Mouse (Mus musculus) lung, adult 2 months (tissue): Measurements from ENCODE around the gene Fam198b. TPM values are rescaled to one million over a fixed set of nuclear protein-coding genes. Genes with fewer than 3 reads are reported as not detected.

Experiments
- DNase-seq: peaks from one replicate; pipeline ENCODE4 v3.0.0; 2022
- H3K4me1 ChIP-seq: fragments of 200-500 bp; 2 replicates; pipeline ENCODE4 v1.6.1; 2011; ENCODE audit warnings: low read length; ENCODE audit not compliant: control insufficient read depth, insufficient read depth
- H3K4me3 ChIP-seq: fragments of 200-500 bp; replicated peaks from 2 replicates; pipeline ENCODE3; 2011; ENCODE audit warnings: low read depth, mild to moderate bottlenecking, control low read depth, low read length; ENCODE audit errors: extremely low read depth
- CTCF ChIP-seq: fragments of 200-500 bp; IDR thresholded peaks from 2 replicates; pipeline ENCODE4 v1.5.1; 2011; ENCODE audit warnings: mild to moderate bottlenecking, low read length, control low read depth; ENCODE audit not compliant: insufficient read depth
- POLR2A ChIP-seq: fragments of 200-500 bp; IDR thresholded peaks from 2 replicates; pipeline ENCODE4 v1.6.1; 2011; ENCODE audit warnings: low read depth, mild to moderate bottlenecking, control low read depth, low read length, borderline replicate concordance; ENCODE audit errors: extremely low read depth
- WGBS: fragments of 180-500 bp; shearing (Covaris S2); methylation state at CpG from one replicate; pipeline ENCODE4 v1.1.7; 2018; 5-methylcytosine and 5-hydroxymethylcytosine counted together
- polyA plus RNA-seq: library from polyadenylated mRNA; depleted of rRNA; stranded (reverse); fragments of >200 nt; gene quantifications from 2 replicates; pipeline ENCODE4 v1.2.3, GENCODE M21; 2012; rRNA removed

The Fam198b gene
- polyA plus RNA-seq, 1 experiment, result 20.3 TPM

DNA sequence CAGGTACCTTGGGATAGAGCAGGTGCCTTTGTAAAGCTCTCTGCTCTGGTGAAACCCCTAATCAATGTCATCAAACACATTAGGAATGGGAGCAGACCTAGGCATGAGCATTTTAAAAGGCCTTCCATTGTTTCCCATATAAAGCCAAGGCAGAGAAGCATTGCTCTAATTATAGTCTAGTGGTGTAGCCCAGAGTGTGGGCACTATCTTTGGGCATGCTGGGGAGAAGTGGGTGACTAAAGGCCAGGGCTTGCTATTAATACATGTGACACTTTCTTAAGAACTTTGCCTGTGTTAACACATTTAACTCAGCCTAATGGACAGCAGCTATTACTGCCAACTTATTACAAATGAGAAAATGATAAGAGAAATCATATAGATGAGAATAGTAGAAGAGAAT lies 106.1 kb downstream of the Fam198b start:
- no peak for DNase-seq
- TF ChIP-seq POLR2A (no peak), CTCF (no peak)
- H3K4me1 ChIP-seq, result peaks cover 5% of the 10 kb centered on the region
- H3K4me3 ChIP-seq, result no peak overlapping the region

DNA sequence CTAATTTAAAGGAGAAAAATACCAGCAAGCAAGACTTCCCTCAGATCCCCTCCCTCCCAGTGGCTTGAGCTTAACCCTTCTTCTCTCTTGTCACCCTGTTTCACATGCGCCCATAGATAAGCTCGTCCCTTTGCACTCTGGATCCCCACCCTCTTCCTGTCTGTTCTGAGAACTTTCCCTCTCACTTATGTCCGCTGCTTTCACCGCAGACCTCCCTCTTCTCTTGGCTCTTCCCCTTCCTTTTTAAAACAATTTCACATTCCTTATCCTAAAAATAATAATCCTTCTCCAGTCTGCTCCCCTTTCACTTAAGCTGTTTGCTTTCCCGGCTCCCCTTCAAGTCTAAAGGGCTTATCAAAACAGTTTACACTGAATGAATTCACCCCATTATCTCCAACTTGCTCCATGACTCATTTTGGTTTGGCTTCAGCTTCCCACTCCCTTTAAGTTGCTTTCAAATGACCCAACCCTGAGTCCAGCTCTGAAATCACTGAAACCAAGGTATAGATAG lies 109.8 kb downstream of the Fam198b start:
- WGBS, result 10% methylated on average over 5 of the region's 5 CpGs
- no peak for TF ChIP-seq POLR2A
- no peak for TF ChIP-seq CTCF
- Histone ChIP-seq H3K4me1 (peaks cover 5% of the 10 kb centered on the region), H3K4me3 (no peak overlapping the region)
- DNase-seq, result no peak

DNA sequence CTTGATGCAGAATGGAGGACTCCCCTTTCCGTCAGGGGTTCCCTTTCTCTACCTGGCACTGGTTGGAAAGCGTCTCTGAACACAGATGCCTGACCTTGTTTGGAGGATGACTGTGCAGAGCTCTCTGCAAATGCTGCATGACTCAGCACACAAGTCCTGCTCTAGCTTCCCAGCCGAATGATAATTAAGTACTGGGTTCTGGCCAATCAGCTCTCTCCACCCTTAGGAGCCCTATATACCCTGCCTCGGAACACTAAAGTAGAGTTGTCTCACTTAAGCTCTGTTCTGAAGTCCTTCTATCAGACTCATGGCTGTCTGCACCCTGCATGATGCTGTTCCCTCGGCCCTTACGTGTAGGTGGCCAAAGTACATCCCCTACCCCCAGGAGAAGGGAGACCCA lies 111.4 kb downstream of the Fam198b start:
- 78% methylated on average over 6 of the region's 6 CpGs for WGBS
- DNase-seq, result no peak
- Histone ChIP-seq H3K4me1 (peaks cover 5% of the 10 kb centered on the region), H3K4me3 (no peak overlapping the region)
- TF ChIP-seq POLR2A, result no peak

Other genes starting within 250 kb of the Fam198b start
- 0.14 and 0.36 TPM in 2 replicates for gene Rxfp1, start 146.7 kb upstream of the Fam198b start, polyA plus RNA-seq
- 0.92 and 1.9 TPM in 2 replicates for gene Tmem144, start 31.8 kb upstream of the Fam198b start, polyA plus RNA-seq